In genomic region chr15:51104796-51105195, GRCm38 (mm10) we compare ENCODE assay signal across 11 mouse cellular contexts.
DNase-seq lines count a peak whose midpoint lies in the region; ATAC-seq lines count a peak whose summit lies in the region.
"Had no signal": no experiment of that assay in that cellular context is flagged by ENCODE, and none has a peak within 500 bp of the region (broad histone marks: within the 10 kb centered on the region; RNA-seq: fewer than 3 reads in every experiment).

No protein-coding gene starts in this region.

- DNase-seq in heart, postnatal 36 days = no peak
- peak; percentile 2 for DNase-seq in retina, postnatal 1 day
- no peak for DNase-seq in retina, embryonic 14.5 days (ENCODE audit: low spot score)
- DNase-seq in midbrain, embryonic 10.5 days (ENCODE audit: low spot score) = no peak
- no peak for DNase-seq in natural killer cell, adult 2 months (ENCODE audit: low spot score in 2 of 2)
- DNase-seq in frontal cortex, postnatal 14 days (ENCODE audit: low spot score in 2 of 2) = no peak
- DNase-seq in cerebellum, adult 9-11 months = no peak
- DNase-seq: B cell, adult 2 months; heart, postnatal 14 days; lung, postnatal 4 days had no signal

- H3K27ac ChIP-seq in heart, embryonic 12.5 days (ENCODE audit: poor library complexity, severe bottlenecking) = no peak overlapping the region
- H3K27ac ChIP-seq in midbrain, embryonic 10.5 days (replicated peaks) = peak overlapping the region; percentile 70

- no peaks in the 10 kb centered on the region for H3K9me3 ChIP-seq in heart, embryonic 12.5 days (replicated peaks)
- H3K9me3 ChIP-seq in midbrain, embryonic 10.5 days (replicated peaks) = no peaks in the 10 kb centered on the region

- WGBS in heart, embryonic 12.5 days = 54% methylated on average over 5 of the region's 5 CpGs
- 77% methylated on average over 5 of the region's 5 CpGs for WGBS in midbrain, embryonic 10.5 days

- H3K27me3 ChIP-seq in heart, embryonic 12.5 days (replicated peaks) = no peaks in the 10 kb centered on the region
- no peaks in the 10 kb centered on the region for H3K27me3 ChIP-seq in midbrain, embryonic 10.5 days (ENCODE audit: low read depth, poor library complexity, severe bottlenecking)

- no peak overlapping the region for H3K4me3 ChIP-seq in heart, embryonic 12.5 days
- H3K4me3 ChIP-seq in midbrain, embryonic 10.5 days = no peak overlapping the region

- no peak for ATAC-seq in heart, embryonic 12.5 days (ENCODE audit: insufficient number of reproducible peaks, low FRiP score)

- no peaks in the 10 kb centered on the region for H3K4me1 ChIP-seq in heart, embryonic 12.5 days (replicated peaks)
- H3K4me1 ChIP-seq in midbrain, embryonic 10.5 days = peaks cover 14% of the 10 kb centered on the region

- peak overlapping the region; percentile 24; the same call in 1 of the 2 replicates for H3K4me2 ChIP-seq in heart, embryonic 12.5 days

- intact Hi-C loops in heart, postnatal 36 days (cut with DNase I) = no loop called here

- H3K9ac ChIP-seq in heart, embryonic 12.5 days = no peak overlapping the region

- H3K36me3 ChIP-seq in heart, embryonic 12.5 days = no peaks in the 10 kb centered on the region
- no peaks in the 10 kb centered on the region for H3K36me3 ChIP-seq in midbrain, embryonic 10.5 days
